Mouse (Mus musculus) splenic B cell, adult 2 months (primary cell): ENCODE data around the gene Lman2.

ENCODE experiments used
- DNase-seq: peaks from one replicate; pipeline ENCODE4 v3.0.0-alpha.2; 2011; ENCODE audit warnings: low read depth, low spot score
- H3K27me3 ChIP-seq: 2 replicates; pipeline ENCODE4 v1.6.1; 2012; ENCODE audit warnings: mild to moderate bottlenecking, low read length, moderate library complexity, mixed read lengths; ENCODE audit not compliant: control insufficient read depth, poor library complexity, insufficient read depth, severe bottlenecking
- H3K36me3 ChIP-seq: 2 replicates; pipeline ENCODE4 v1.6.1; 2012; ENCODE audit warnings: mild to moderate bottlenecking, low read length, moderate library complexity, mixed read lengths; ENCODE audit not compliant: control insufficient read depth, poor library complexity, insufficient read depth, severe bottlenecking

Lman2 gene

DNA sequence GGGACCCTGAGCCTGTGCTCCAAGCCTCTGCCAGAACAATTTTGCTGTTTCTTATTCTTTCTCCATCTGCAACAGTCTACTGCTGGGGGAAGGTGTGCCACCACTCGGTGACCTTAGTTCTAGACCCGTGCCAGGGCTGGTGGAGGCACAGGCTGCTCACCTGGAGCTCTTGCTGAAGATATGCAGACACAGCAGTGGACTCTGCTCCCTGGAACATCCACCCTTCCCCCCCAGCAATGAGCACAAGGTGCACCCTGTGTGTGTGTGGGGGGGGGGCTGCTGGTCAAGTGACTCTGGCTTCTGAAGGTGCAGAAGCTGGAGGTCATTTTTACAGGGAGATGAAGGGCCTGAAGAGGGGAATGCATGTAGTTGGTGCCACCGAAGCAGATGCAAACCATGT, 28.1 kb upstream of the Lman2 start:
- DNase-seq: no peak
- no peaks in the 10 kb centered on the region for H3K36me3 ChIP-seq

DNA sequence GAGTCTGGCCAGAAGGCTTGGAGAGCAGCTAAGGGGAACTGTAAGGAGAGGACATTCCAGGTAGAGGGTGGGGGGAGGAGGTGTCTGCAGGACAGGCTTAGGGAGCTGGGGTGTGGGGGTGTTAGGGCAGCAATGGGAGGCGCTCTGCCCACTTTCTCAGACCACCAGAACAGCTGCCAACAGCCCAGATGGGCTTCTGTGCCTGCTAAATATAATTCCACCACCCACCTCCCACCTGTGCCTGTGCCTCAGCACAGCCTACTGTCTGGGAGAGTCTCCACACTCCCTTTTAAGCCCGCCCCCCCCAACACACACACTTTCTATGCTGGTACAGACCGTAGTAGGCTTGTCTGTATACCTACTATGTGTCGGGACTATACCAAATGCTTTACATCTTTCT, 19.2 kb upstream of the Lman2 start:
- no peak for DNase-seq
- peaks cover 21% of the 10 kb centered on the region for H3K36me3 ChIP-seq
- H3K27me3 ChIP-seq: no peaks in the 10 kb centered on the region

More for the DNA sequence above, 28.1 kb upstream of the Lman2 start:
- no peaks in the 10 kb centered on the region for H3K27me3 ChIP-seq

DNA sequence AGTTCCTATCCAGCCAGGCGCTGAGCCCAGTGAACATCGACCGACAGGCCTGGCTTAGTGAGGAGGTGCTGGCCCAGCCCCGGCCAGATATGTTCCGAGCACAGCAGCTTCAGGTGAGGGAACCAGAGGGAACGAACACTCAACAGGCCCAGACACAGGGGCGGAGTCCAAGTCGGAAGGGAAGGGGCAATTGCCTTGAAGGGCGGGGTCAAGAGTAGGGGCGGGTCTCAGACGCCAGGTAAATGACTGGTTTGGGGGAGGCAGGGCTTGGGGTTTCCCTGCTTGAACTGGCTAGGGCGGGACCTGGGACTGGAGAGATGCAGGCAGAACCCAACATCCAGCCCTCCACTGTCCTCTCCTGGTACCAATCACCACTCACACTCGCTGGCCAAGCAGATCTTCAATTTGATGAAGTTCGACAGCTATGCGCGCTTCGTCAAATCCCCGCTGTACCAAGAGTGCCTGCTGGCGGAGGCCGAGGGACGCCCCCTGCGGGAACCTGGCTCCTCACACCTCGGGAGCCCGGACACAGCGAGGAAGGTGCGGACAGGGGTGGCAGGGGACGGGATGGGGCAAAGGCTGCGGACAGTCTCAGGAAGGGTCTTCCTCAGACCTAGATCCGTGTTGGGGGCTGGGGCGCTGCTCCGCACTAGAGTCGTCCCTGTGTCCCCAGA, 16.5 kb upstream of the Lman2 start:
- peaks cover 18% of the 10 kb centered on the region for H3K36me3 ChIP-seq
- DNase-seq: no peak
- no peaks in the 10 kb centered on the region for H3K27me3 ChIP-seq

DNA sequence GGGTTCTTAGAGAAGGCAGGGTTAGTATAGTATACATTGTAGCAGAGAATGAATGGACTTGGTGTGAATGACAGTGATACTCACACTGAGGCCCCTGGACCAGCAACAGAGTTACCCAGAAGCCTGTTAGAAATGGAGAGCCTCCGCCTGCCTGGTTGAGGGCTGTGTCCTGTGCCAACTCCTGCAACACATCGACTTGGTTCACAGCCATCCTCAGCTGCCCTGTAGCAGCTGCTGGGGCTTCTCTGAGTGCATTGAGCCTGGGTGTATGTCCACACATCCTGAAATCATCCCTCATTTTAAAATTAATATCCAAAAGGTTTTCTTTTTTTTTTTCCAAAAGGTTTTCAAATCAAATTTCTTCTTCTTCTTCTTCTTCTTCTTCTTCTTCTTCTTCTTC, 13.3 kb upstream of the Lman2 start:
- H3K27me3 ChIP-seq: no peaks in the 10 kb centered on the region
- no peak for DNase-seq
- H3K36me3 ChIP-seq: peaks cover 11% of the 10 kb centered on the region

DNA sequence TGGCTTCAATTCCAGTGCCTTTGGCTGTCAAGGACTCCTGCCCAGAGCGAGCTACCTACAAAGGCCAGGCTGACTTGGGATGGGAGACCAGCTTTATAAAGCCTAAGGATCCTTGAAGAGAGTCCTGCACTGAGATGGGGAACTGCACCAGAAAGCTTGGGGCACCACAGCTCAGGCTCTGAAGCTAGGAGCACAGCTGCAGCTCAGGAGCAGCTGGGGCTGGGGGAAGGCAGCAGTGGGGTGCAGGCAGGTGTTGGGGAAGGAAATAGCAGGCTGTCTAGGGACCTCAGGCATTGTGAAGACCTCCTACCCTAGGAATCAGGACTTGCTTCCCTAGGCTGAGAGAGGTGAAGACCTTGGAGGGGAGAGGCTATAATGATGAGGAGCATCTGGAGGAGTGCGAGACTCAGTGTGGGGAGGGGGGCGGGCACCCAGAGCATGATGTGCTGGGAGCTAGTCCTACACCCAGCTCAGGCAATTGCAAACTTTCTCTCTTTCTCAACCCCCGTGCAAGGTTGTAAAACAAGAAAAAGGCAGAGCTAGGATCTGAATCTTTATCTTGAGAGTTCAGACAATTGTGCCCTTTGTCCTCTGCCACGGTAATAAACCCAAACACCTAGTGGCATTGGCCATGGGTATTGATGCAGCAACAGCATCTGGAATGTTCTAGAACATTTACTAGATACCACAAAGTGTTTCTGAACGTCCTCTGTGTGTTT, 11.8 kb upstream of the Lman2 start:
- Histone ChIP-seq H3K36me3 (peaks cover 9% of the 10 kb centered on the region), H3K27me3 (no peaks in the 10 kb centered on the region)
- DNase-seq: no peak

DNA sequence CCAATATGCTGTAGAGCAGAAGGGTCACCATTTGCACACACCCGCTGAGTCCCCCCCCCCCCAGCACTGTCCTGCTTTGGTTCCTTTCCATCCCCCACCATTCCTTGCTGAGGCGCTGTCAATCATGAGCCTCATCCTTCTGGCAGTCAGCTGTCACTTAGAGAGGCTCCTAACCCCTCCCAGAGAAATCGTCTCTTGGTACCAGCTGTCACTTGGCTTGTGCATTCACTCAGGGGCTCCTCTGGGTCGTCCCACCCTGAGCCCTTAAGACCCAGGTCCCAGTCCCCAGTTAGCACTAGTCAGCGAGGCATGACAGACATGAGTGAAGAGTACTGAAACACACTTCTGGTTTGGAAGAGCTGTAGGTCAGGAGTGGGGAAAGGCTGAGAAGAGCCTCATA, 9.2 kb upstream of the Lman2 start:
- Histone ChIP-seq H3K27me3 (no peaks in the 10 kb centered on the region), H3K36me3 (no peaks in the 10 kb centered on the region)
- no peak for DNase-seq

DNA sequence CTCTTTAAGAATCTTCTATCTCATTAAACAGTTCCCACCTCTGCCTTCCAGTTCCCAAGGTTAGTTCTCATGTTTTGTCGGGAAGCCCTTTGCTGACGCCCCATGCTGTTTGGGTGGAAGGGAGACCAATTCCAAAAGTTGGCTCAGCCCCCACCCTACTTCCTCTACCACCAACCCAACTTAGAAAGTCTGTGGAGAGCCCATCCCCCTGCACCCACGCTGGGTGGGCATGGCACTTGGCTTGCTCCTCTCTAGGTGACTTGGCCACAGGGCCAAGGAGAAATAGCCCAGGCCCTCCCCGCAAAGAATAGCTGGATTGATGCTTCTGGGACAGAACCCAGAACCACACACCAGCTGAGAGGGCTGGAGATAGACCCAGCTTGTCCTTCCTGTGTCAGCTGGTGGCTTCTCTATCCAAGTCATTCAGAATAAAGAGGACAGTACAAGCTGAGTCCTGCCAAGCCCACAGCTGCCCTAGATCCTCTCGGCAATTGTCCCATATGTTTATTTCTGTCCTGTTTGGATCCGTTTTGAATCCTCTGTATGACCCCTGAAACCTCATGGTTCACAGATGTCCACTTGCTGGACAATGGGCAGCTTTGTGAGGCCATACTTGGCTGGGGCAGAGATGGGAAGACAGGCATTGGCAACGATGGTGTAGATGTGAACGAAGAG, 8.6 kb upstream of the Lman2 start:
- no peaks in the 10 kb centered on the region for H3K36me3 ChIP-seq
- DNase-seq: no peak
- no peaks in the 10 kb centered on the region for H3K27me3 ChIP-seq

DNA sequence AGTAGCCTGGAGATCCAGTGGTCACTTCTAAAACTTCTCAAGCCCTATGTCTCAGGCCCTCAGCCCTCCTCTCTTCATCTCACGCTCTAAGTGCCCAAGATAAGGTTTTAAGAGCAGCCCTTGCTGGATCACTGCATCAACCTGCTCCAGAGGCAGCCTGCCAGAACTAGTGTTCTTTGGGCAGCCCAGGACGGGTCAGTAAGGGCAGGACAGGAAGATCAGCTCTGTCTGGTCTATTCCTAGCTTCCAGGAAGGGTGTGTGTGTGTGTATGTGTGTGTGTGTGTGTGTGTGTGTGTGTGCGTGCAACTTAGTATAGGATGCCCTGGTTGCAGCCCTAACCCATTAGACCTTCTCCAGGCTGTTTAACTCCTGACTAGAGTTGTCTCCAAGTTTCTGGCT, 7.7 kb upstream of the Lman2 start:
- DNase-seq: no peak
- no peaks in the 10 kb centered on the region for H3K36me3 ChIP-seq
- H3K27me3 ChIP-seq: no peaks in the 10 kb centered on the region

DNA sequence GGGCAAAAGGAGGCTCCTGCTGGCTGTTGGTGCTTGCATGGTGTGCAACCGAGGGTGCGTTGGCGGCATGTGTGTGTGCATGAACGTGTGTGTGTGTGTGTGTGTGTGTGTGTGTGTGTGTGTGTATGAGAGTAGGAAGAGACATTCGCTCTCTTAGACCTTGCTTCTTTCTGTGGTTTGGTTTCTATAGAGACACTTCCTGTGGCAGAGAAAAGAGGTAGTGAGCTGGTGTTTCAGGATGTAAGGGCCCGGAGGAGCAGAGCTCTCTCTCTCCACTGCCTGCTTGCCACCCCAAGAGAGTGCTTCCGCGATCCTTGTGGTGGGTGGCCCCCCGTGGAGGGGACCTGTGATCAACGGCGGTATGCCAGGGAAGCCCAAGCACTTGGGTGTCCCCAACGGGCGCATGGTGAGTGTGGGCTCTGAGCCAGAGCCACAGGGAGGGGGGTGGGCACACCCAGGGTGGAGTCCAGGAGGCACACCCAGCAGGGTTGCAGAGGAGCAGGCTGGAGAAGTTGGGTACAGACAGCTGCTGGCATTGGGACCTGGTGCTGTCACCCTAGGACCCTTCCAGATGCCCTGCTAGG, 7.0 kb upstream of the Lman2 start, which contains the start of gene Rgs14:
TSS of gene Rgs14 (plus strand) at position 202 of the 584 bp plus-strand sequence.
- H3K27me3 ChIP-seq: no peaks in the 10 kb centered on the region
- peak; percentile 88 for DNase-seq
- H3K36me3 ChIP-seq: no peaks in the 10 kb centered on the region

DNA sequence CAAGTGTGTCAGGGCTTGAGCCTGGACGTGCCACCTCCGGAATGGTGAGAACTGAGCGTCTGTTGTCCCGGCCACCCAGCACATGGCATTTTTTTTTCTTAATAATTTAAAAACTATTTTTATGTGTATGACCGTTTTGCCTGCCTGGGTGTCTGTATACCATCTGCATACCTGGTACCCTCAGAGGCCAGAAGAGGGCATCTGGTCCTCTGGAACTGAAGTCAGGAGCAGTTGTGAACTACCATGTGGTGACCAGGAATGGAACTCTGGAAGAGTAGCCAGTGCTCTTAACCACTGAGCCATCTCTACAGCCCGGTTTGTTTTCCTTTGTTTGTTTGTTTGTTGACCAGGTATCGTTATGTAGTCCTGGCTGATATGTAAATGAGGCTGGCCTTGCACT, 5.8 kb upstream of the Lman2 start:
- peak; percentile 19 for DNase-seq
- no peaks in the 10 kb centered on the region for H3K27me3 ChIP-seq

DNA sequence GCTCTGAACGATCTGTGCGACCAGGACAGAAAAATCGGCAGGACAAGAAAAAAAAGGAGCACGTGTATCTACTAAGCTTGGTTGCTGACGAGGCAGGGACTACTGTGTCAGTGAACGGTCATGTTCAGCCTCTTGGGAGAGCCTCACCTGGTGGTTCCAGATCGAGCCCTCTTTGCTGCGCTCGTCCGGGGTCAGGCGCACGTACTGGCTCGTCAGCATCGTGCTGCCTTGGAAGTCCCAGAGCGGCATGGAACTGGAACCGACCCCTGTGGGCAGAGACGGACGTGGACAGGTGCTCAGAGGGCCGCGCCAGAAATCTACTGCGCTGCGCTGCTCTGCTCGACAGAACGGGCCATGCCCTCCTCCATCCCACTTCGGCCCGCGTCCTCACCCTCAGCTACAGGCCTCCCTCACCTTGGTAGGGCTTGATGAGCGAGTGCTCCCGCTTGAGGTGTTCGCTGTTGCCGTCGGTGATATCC, 570 bp downstream of the Lman2 start:
- no peak for DNase-seq
- no peaks in the 10 kb centered on the region for H3K27me3 ChIP-seq
- H3K36me3 ChIP-seq: peaks cover 4% of the 10 kb centered on the region; the same call in 1 of the 2 replicates

More for the DNA sequence above, 5.8 kb upstream of the Lman2 start:
- H3K36me3 ChIP-seq: no peaks in the 10 kb centered on the region

DNA sequence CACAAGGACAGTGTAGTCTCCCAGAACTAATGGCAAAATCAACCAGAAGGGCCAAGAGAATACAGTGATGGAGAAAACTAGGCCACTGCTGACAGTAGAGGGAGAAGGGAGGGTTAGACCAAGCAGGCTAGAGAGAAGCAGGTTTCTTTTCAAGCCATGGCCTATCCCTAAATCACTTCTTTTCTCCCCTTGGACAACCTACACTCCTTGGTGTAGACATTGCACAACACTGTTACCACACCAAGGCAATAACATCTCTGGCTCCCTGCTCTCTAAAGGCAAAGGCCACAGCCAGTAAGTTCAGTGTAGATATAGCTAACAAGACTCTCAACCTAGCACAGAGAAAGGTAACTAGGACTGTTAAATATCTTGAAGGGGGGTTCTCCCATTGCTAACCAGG, 1.4 kb downstream of the Lman2 start:
- no peaks in the 10 kb centered on the region for H3K27me3 ChIP-seq
- DNase-seq: no peak
- peaks cover 4% of the 10 kb centered on the region; the same call in 1 of the 2 replicates for H3K36me3 ChIP-seq

DNA sequence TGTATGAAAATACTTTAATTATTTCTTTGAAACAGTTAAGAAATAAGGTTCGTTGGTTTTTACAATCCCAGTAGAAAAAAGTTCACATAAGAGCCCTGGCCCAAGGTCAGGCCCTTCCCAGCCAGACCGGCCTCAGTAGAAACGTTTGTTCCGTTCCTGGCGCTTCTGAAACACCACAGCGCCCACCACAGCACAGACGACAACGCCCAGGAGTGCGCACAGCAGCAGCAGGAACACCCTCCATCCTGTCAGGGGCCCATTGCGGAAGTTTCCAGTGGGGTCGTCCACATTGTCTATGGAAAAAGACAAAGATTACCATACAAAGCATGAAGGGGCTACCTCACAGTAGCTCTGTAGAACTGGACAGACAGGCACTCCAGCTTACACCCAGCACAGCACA, 15.8 kb downstream of the Lman2 start:
- no peak for DNase-seq
- Histone ChIP-seq H3K36me3 (peaks cover 5% of the 10 kb centered on the region), H3K27me3 (no peaks in the 10 kb centered on the region)

DNA sequence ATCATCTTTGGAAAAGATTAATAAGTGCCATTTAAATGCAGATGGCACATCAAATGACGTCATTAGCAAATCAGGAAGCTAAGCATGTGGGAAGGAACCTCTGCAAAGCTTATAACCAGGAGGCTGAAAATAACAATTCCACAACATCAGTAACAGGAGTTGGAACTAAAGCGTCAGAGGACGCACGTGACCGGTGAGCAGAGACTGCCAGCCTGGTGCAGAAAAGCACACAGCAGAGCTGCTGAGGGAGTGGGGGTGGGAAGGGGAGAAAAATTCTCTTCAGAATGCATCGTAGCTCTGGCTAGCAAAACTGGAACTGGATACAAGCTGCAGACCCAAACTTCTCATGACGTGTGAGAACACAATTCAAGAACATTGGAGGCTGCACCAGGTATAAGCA, 18.3 kb downstream of the Lman2 start:
- Histone ChIP-seq H3K36me3 (peaks cover 2% of the 10 kb centered on the region), H3K27me3 (no peaks in the 10 kb centered on the region)
- DNase-seq: no peak

DNA sequence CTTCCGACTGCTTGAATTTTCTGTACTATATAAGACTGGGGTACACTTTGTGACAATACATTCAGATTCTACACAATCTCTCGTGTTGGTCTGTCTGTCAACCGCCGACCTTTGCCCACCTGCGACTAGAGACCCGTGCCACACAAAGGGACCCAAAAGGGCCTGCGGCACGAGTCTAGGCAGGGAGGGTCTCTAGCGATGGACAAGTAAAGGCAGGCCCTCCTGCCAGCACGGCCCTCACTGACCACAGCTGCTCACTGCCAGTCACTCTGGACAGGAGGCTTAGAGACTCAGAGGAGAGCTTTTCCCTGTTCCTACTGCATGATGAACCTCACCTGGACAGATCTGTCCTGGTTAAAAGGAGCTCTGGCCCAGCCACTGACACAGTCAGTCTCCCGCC, 20.1 kb downstream of the Lman2 start:
- Histone ChIP-seq H3K27me3 (no peaks in the 10 kb centered on the region), H3K36me3 (peaks cover 2% of the 10 kb centered on the region)
- DNase-seq: no peak
